Mouse (Mus musculus) CD4-positive, CD25-positive, alpha-beta regulatory T cell, adult 2 months (primary cell): ENCODE measurements around the gene 6430550D23Rik.
A peak's percentile ranks its signal among the peaks of the same experiment; 100 is the strongest.

ENCODE experiments used
- DNase-seq: peaks from one replicate; pipeline ENCODE4 v3.0.0-alpha.2; 2012; ENCODE audit warnings: low read depth, low spot score

6430550D23Rik gene

DNA sequence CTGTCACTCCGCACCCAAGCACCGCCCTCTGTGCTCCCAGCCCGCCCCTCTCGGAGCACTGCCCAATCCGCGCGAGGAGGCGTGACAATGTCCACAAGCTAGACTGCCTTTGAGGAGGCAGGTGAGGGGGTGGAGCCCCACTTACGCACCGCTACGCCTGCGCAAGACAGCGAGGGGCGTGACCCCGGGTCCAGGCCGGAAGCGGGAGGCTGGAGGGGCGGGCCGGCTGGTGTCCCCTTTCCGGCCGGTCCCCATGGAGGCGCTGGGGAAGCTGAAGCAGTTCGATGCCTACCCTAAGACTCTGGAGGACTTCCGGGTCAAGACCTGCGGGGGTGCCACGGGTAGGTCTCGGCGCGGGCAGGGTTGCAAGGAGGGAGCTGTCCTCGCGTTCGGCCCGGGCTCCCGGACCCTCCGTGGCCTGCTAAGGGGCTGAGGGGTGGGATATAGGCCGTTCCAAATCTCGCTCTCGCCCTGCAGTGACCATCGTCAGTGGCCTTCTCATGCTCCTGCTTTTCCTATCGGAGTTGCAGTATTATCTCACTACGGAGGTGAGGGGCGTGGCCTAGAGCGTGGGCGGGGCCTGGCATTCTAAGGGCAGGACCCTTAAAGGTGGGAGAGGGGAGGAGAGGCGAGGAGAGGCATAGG, at the start of gene 6430550D23Rik, which contains the start of gene Ergic3:
Gene 6430550D23Rik, minus strand, starts transcription at position 90 of the 645 bp plus-strand sequence.
Gene Ergic3, plus strand, starts transcription at position 158 of the 645 bp plus-strand sequence.
- peak; percentile 99 for DNase-seq

GRCm38 (mm10) chr2:156052816-156053215, 45.0 kb upstream of the 6430550D23Rik start, which contains the start of gene Fer1l4:
Fer1l4 (minus strand) TSS chr2:156052947.
- DNase-seq: no peak

GRCm38 (mm10) chr2:156047929-156048328, 40.2 kb upstream of the 6430550D23Rik start:
- DNase-seq: peak; percentile 55

DNA sequence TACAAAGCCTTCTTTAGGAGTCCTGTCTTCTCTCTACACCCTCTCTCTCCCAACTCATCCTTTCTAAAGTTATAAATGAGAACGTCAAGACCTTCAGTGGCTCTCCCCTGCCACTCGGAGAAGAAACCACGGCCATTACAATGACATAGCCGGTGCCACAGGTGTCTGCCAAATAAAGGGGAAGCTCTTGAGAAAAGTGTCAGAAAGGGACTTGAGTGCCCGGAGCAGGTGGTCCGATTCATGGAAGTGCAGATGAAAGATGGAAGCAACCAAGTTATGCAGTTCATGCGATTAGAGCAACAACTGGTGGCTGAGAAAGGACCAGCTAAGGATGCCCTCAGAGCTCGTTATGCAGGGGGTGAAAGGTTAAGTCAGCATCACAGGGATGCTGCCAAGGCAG, 35.1 kb upstream of the 6430550D23Rik start:
- DNase-seq: no peak

- no peak for DNase-seq
Observed at GRCm38 (mm10) chr2:156039390-156039789, 31.6 kb upstream of the 6430550D23Rik start.

GRCm38 (mm10) chr2:156025482-156025881, 17.7 kb upstream of the 6430550D23Rik start:
- DNase-seq: no peak

DNA sequence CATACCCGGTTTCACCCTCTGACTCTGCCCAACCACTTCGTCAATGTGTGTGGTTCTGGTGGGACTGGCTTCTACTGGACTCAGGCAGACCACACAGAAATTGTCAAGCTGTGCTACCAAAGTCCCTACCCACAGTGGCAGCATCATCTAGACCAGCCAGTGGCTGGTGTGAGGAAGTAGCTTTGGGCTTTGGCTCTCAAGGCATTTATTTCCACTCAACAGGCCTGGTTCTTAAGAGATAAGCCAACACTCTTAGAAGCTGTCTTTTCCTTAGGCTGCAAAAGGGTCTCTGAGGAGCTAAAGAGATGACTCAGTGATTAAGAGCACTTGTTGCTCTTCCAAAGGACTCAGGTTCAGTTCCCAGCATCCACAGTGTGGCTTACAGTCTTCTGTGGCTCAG, 14.0 kb upstream of the 6430550D23Rik start:
- no peak for DNase-seq

- DNase-seq: no peak
Observed at GRCm38 (mm10) chr2:156021219-156021618, 13.4 kb upstream of the 6430550D23Rik start.

GRCm38 (mm10) chr2:156018106-156018505, 10.3 kb upstream of the 6430550D23Rik start:
- no peak for DNase-seq

- DNase-seq: peak; percentile 52
Observed at GRCm38 (mm10) chr2:156005393-156005792, 2.4 kb downstream of the 6430550D23Rik start.

DNA sequence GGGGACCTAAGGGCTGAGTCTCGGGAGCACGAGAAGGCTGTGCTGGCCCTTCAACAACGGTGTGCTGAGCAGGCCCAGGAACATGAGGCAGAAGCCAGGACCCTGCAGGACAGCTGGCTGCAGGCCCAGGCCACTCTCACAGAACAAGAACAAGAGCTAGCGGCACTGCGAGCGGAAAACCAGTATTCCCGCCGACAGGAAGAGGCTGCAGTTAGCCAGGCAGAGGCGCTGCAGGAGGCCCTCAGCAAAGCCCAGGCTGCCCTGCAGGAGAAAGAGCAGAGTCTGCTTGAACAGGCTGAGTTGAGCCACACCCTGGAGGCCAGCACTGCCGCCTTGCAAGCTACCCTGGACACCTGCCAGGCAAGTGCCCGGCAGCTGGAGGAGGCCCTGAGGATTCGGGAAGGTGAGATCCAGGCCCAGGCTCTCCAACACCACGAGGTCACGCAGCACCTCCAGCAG, 15.9 kb downstream of the 6430550D23Rik start:
- no peak for DNase-seq

- no peak for DNase-seq
Observed at GRCm38 (mm10) chr2:155991151-155991550, 16.6 kb downstream of the 6430550D23Rik start.

DNA sequence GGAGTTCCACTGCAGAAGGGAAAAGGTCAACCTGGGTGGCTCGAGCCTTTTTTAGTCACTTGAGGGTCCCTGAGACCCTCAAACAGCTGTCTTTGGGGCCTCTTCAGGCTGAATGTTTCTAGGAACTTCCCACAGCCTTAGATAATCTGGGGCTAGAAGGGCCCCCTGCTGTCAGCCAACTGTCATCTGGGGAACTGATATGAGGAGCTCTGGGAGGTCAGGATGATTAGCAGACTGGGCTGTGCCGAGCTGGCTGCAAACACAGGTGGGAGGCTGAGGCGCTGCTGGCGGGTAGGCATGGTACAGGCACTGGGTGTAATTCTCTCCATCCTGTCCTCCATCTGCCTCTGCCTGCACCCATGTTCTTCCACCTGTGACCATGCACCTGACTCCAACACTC, 18.7 kb downstream of the 6430550D23Rik start:
- DNase-seq: no peak

GRCm38 (mm10) chr2:155987131-155987530, 20.6 kb downstream of the 6430550D23Rik start:
- no peak for DNase-seq

DNA sequence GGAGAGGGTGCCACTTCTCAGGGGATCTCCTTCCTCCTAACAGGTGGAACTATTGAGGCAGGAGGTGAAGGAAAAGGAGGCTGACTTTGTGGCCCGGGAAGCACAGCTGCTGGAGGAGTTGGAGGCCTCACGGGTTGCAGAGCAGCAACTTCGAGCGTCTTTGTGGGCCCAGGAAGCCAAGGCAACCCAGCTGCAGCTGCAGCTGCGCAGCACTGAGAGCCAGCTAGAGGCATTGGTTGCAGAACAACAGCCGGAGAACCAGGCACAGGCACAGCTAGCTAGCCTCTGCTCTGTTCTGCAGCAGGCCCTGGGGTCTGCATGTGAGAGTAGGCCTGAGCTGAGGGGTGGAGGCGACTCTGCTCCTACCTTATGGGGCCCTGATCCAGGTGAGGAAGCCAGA, 22.0 kb downstream of the 6430550D23Rik start:
- DNase-seq: no peak

GRCm38 (mm10) chr2:155979328-155979991, 28.3 kb downstream of the 6430550D23Rik start:
- DNase-seq: peak; percentile 79

- peak; percentile 11 for DNase-seq
Observed at GRCm38 (mm10) chr2:155974087-155974731, 33.6 kb downstream of the 6430550D23Rik start.

GRCm38 (mm10) chr2:155973348-155973747, 34.4 kb downstream of the 6430550D23Rik start:
- DNase-seq: no peak

GRCm38 (mm10) chr2:155962991-155963390, 44.8 kb downstream of the 6430550D23Rik start:
- peak; percentile 41 for DNase-seq

DNA sequence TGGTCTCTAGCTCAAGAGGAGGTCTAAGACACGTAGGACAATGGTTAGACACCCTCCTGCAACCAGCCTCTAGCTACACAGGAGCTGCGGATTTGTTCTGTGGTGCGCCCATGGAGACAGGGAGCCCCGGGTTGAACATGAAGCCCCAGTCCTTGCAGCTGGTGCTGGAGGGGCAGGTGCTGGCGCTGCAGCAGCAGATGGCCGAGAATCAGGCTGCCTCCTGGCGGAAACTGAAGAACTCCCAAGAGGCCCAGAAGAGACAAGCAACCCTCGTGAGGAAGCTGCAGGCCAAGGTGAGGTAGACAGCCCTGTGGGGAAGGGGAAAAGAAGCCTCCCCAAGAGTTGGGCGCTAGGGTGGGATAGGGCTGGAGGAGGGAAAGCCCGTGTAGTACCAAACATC, 45.9 kb downstream of the 6430550D23Rik start:
- DNase-seq: no peak

DNA sequence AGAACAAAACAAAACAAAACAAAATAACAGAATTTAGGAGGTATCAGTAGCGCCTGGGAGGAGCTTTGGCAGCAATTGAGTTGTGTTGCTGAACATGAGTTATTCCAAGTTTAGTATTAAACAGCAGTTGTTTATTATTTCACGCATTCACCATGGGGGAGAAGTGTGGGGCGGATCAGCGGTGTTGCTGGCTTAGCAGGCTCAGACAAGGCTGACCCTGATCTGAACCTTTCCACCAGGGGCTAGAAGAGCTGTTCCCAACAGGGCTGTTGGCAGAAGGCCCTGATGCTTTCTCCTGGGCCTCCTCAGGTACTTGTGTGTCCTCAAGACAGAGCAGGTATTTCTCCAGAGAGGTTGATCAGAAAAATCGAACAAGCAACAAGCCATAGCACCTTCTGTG, 47.8 kb downstream of the 6430550D23Rik start:
- DNase-seq: no peak
